Mouse (Mus musculus) granulocyte monocyte progenitor cell, adult 5-6 weeks (primary cell): ENCODE measurements around the gene Mkks. TPM values are rescaled to one million over a fixed set of nuclear protein-coding genes. Genes with fewer than 3 reads are reported as not detected.

Experiments
- ATAC-seq: replicated peaks from 2 replicates; pipeline ENCODE4 v1.8.0; 2016; ENCODE audit warnings: mild to moderate bottlenecking, moderate TSS enrichment, inconsistent platforms; ENCODE audit not compliant: poor library complexity, severe bottlenecking
- total RNA-seq, 2 experiments: library from RNA; stranded (forward) in 1 of 2; stranded (reverse) in 1 of 2; fragments of 200-712, 200-1000 nt in 1 of 2; fragments of >200 nt in 1 of 2; fragmentation: Nextera tagmentation in 1 of 2; gene quantifications; 2 replicates each; pipeline ENCODE4 v1.2.3; 2014 to 2017

Gene Mkks
- total RNA-seq, 2 experiments from 2014 or later = 8.0 to 18.0 TPM

GRCm38 (mm10) chr2:136837994-136838393 lies 53.2 kb downstream of the Mkks start:
- ATAC-seq = no peak

GRCm38 (mm10) chr2:136835882-136836281 lies 55.3 kb downstream of the Mkks start:
- no peak for ATAC-seq

- ATAC-seq = no peak
These were observed 56.5 kb downstream of the Mkks start for GRCm38 (mm10) chr2:136834715-136835075.

- no peak for ATAC-seq
These were observed 57.0 kb downstream of the Mkks start for GRCm38 (mm10) chr2:136833976-136834714.

- no peak for ATAC-seq
These were observed 58.3 kb downstream of the Mkks start for GRCm38 (mm10) chr2:136832936-136833335.

GRCm38 (mm10) chr2:136827612-136828011 lies 63.6 kb downstream of the Mkks start:
- ATAC-seq = no peak

Other genes with a start within 250 kb of the Mkks start
- not detected in 2 replicates for gene Snap25, start 177.9 kb downstream of the Mkks start, total RNA-seq (2014; fragmentation: Nextera tagmentation)
- gene Snap25, start 177.9 kb downstream of the Mkks start, total RNA-seq (2017) = not detected in 2 replicates
- 19.3 and 63.7 TPM in 2 replicates for gene AL731706.2, start 5.7 kb downstream of the Mkks start, total RNA-seq (2014; fragmentation: Nextera tagmentation)
- gene AL731706.2, start 5.7 kb downstream of the Mkks start, total RNA-seq (2017) = not detected in 2 replicates
- gene Slx4ip, start 171 bp downstream of the Mkks start, total RNA-seq (2014; fragmentation: Nextera tagmentation) = 5.4 and 7.7 TPM in 2 replicates
- 3.9 and 5.6 TPM in 2 replicates for gene Slx4ip, start 171 bp downstream of the Mkks start, total RNA-seq (2017)
- 9.9 and 10.1 TPM in 2 replicates for gene AL731706.1, start within 50 bp of the Mkks start, total RNA-seq (2014; fragmentation: Nextera tagmentation)
- gene AL731706.1, start within 50 bp of the Mkks start, total RNA-seq (2017) = 11.8 and 27.1 TPM in 2 replicates
- 0.13 TPM in 1 of 2 replicates, not detected in the other for gene Jag1, start 225.3 kb upstream of the Mkks start, total RNA-seq (2014; fragmentation: Nextera tagmentation)
- 0.26 and 0.41 TPM in 2 replicates for gene Jag1, start 225.3 kb upstream of the Mkks start, total RNA-seq (2017)